Mouse (Mus musculus) 3134 (cell line): ENCODE data around the gene Ugt1a8.

Source experiments
- DNase-seq: peaks from one replicate; pipeline ENCODE4 v3.0.0-alpha.2; 2011; ENCODE audit warnings: low spot score; ENCODE audit not compliant: insufficient read length; ENCODE audit errors: extremely low read depth

Gene Ugt1a8

DNA sequence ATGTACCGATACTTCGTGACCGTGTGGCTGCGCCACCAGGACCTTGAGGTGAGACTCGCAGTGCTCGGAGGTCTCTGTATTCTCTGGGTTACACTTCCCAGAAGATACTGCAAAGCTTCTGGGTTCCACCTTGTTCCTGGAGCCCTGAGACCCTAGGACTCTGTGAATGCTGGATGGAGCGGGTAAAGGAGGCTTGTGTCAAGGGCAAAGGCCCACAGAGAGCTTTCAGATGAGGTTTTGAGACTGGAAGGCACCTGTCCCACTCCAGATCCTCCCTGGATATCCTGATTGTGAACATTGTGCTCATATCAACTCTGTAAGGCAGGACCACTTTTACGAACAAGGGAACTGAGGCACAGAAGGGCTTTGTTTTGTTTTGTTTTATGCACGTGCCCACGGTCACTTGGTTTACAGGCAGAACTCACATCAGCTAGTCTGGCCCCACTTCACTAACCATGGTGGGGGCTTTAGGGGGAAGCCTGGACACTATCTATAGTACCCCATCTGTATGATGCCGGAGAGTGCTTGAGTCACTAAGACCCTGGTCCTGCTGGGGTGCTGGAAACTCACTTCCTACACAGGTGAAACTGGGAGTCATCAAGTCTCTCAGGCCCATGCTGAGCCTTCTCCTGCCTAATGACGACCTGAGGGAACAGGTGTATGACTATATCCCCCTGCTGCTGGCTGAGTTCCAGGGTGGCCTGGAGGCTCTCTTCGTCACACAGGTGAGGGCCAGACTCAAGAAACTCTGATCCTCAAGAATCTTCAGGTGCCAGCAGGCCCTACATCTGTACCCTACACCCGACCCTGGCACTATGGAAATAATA is 146.0 kb downstream of the Ugt1a8 start:
- DNase-seq = no peak

DNA sequence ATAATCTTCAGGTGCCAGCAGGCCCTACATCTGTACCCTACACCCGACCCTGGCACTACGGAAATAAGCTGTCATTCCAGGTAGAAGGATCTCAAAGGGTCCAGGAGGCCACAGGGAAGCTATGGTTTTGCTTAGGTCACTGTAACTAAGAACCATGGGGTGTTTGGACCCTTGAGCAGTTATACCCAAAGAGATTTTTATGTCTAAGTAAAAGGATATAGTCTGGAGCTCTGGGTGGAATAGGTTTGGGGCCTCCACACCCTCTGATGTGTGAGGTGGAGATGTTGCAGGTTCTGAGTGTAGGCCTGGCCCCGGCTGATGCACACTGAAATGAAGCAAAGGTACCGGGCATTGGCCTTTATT is 146.6 kb downstream of the Ugt1a8 start:
- no peak for DNase-seq

DNA sequence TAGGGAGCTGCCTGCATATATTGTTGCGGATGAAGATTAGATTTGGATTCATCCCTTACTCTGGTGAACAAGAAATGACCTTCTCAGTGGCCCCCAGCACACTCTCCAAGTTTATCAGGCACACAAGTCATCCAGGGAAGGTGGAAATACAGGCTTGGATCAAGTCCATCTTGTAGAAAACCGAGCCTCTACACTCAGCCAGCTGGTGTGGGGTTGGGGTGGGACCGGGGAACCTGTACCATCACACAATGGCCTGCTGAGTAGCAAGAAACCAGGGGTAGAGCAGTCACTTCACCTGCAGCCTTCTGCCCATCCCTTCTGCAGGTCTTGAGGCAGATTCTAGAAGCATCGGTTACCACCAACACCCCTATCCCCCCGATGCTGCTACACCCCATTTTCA is 147.0 kb downstream of the Ugt1a8 start:
- DNase-seq = no peak

DNA sequence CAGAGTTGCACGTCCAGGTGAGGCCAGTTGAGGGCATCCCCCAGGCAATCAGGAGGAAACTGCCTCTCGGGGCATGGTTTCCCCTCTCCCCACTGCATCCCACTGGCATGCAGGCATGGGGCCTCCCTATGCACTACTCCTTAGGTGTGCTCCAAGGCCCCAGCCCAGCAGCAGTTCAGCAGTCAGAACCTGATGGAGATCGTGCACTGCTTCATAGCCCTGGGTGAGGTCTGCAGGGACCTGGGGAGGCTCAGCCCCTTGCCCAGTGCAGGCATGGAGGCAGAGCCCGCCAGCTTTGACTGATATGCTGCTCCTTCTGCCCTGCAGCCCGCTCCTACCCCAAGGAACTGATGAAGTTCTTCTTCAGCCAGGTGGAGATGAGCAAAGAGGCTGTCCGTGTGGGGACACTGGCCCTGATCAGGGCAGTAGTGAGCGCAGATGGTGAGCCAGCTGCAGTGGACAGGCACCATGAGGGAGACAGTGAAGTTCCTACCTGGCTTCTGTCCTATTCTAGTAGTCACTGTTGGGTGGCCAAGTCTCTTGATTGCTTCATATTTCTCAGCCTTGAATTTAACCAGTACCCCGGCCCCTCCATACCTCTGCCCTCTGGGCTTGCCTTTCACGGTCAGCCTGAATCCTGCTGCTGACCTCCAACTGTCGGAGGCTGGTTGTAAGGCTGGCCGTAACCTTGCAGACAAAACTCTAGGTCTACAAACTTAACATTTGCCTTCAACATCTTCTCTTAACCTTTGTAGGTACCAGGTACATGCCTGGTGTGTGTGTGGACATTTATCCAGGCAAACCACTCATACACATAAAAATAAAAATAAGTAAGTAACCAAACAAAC is 147.7 kb downstream of the Ugt1a8 start:
- DNase-seq = no peak

DNA sequence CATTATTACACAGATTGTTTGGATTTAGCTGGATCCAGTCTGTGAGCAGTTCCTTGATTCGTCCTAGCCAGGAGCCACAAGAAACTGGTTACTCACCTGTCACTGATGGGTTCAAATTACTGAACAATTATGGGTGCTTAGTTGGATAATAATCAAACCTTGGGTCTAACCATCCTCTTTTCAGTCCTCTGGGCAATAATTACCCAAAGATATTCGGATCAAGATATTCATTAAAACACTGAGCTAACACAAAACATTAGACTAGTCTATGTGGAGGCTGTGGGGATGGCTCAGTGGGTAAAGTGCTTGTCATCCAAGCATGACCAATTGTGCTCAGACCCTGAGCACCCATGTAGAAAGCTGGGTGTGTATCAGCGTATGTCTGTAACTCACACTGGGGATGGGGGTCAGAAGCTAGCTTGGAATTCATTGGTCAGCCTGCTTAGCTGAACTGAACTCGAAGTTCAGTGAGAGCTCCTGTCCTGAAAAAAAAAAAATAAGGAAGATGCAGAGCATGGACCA is 148.3 kb downstream of the Ugt1a8 start:
- DNase-seq = no peak

DNA sequence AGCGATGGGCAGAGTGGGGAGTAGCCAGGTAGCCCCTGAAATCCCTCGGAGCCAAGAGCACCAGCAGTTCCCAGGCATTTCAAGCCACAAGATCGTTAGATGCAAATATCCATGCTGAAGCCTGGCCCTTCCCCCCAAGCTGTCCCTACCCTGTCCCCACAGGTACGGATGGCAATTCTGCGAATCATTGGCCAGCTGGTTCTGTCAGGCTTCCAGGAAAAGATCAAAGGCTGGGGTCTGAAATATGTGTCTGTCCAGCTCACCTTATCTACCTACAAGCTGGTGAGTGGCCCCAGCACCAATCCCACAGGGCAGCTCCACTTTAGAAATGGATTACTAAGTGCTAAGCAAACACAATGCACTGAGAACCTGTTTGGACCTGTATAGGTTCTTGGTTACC is 149.7 kb downstream of the Ugt1a8 start:
- DNase-seq = no peak

DNA sequence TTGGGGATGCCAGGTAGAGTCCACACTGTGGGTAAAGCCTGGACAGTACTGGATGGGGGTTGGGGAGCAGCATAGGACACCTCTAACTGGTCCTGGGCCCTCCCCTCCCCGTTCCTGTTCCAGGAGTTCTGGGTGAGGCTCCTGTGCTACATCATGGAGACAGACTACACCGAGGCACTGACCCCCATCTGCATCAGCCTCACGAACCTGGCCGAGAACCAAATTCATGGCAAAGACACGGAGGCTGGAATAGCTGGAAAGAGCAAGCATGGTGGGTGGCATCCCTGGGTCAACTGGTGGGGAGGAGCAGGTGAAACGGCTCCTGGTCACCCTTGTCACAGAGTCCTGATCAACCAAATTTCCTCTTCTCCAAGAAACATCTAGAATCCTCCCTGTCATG is 151.2 kb downstream of the Ugt1a8 start:
- no peak for DNase-seq

DNA sequence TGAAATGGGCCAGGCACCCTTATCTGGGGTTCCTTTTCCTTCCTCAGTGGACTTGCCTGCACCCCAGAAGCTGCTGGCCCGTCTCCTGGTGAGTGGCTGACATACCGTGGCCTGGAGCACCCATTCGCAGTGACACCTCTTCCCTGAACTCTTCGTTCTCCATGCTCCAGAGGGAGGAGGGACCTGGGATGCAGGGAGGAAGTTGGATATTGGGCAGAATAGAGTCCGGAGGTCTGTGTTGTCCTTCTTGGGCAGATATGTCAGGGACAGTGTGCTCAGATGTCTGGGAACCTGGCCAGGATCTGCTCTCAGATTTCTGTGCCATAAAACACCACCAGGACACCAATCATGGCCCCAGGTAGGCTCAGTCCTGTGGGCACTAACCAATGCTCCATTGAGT is 152.5 kb downstream of the Ugt1a8 start:
- no peak for DNase-seq

DNA sequence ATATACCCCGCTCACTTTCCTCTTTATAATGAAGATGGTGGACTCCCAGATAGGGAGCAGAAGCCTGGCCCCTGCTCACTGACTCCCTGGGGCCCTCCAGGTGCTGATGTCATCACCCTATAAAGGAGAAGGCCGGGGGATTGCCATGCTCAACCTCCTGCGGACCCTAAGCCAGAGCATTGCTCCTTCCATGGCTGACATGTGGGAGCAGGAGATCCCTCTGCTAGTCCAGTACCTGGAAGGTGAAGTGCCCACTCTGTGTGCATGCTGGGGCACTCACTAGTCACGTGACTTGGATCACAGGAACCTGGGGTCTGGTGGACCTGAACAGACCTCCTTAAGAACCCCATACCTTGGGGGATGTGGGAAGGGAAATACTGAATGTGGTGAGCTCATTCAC is 153.0 kb downstream of the Ugt1a8 start:
- DNase-seq = no peak

DNA sequence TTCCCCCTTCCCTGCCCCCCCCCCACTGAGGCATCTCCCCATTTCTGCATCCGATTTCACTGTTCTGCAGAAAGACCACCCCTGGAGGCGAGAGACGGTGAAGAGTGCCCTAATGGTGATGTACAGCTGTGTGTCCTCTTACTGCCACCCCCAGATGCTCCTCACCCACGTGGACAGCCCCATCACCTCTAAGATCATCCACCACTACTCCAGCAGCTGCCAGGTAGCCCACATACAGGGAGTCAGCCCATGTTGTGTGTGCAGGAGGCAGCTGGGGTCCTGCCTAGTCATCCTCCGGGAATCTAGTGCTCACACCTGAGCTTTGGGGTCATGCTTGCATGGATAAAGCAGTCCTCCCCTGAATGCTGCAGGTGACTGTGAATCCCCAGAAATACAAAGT is 156.2 kb downstream of the Ugt1a8 start:
- DNase-seq = no peak

DNA sequence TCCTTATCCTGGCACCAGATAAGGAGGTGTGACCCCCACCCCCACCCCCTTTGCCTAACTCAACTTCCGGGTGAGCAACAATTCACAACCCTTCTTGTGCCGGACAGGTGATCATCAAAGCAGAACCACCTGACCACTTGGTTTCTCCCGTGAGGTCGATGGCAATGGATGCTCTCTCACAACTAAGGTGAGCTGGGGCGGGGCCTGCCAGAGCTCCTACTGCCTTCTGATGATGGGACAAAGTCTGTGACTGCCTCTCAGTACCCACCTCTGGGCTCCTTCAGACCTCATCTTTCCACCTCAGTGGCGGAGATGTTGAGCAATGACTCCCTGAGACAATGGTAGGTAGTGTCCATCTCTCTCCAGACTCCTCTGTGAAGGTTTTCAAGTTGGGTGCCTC is 158.3 kb downstream of the Ugt1a8 start:
- no peak for DNase-seq

DNA sequence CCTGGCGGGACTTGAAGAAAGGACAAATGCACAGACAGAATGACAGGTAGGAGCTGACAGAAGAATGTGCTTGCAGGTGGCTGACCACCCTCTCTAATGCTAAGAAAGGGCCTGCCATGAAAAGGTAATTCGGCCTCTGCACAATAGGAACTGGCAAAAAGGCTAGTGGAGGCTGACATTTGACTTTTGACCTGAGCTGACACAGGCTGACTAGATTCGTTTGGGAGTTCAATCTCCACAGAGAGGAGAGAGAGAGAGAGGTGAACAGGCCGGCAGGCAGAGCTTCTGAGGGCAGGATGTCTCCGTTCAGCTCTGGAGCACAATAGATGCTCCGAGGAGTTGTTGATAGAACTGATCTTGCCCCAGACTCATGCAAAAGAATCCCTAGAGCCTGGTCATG is 158.8 kb downstream of the Ugt1a8 start:
- no peak for DNase-seq

DNA sequence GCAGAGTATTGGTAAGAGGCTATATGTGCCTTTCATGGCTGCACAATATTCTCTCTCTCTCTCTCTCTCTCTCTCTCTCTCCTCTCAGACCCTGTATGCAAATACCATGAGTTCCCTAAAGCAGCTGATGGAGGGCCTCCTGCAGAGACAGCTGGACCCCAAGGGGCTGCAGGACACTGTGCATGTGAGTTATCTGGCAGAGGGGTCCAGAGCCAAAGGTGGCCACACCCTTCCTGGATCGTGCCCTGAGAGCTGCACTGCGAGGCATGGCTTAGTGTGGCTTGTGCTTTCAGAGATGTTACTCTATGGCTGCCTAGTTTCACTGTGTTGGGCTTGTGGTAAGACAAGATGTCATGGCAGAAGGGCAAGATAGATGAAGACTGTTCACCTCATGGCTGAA is 160.0 kb downstream of the Ugt1a8 start:
- DNase-seq = no peak

DNA sequence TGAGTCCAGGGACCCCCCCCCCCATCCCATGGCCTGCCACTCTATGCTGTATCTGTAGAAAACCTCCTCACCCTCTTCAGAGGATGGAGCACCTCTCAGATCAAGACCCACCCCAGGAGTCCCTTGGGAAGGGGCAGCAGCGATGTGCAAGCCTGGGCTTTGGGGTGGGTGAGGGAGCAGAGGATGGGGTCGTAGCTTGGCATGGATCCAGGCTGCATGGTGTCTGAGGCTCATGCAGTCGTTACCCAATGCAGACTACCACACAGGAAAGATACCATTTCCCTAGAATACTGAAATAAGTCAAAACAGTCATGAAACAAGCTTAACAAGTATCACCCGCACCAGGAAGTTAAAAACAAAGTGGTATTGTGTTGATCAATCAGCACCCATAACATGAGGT is 161.0 kb downstream of the Ugt1a8 start:
- DNase-seq = no peak

DNA sequence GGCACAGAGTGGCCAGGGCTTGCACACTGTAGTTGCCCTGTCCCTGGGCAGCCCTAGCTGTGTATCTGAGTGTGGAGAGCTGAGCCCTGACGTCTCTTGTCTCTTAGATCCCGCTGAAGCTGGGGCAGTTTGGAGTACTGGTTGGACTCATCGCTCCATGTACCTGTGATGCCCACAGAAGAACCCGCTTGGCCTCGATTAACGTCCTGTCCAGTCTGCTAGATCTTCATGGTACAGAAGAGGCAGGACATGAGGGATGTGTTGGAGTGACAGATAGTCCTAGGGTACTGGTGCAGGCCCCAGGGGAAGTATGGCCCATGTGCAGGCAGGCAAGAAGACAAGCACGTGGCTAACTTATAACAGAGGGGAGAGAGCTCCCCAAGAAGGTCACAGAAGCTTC is 162.0 kb downstream of the Ugt1a8 start:
- no peak for DNase-seq

DNA sequence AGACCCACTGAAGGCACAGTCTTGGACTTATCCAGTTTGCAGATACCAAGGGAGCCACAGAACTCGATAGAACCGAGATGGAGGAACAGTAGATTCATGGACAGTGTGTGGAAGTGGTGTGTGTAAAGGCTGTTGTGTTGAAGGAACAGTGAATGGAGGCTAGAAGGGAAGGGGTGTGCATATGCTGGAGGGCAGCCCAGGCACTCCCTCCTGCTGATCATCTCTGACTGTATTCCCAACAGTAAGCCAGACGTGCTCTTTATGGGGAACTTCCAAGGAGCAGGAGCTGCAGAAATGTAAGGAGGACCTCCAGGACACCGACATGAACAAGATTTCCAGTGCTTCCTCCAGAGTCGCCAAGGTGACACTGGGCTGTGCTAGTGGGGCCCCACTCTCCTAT is 162.4 kb downstream of the Ugt1a8 start:
- no peak for DNase-seq

DNA sequence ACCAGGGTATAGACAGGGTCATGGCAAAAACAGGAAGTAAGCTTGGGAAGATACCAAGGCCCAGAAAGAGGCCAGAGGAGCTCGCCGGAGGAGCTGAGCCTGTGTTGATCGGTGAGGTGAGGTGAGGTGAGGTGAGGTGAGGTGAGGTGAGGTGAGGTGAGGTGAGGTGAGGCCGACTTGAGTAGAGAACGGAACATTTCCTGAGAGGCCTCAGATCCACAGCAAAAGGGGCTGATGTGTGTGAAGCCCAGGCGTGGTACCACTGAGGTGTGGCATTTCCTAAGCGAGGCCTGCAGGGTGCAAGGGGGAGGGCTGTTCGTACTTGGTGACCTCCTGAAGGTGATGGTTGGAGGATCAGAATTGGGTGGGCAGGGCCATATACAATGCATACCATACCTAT is 165.5 kb downstream of the Ugt1a8 start:
- DNase-seq = no peak

DNA sequence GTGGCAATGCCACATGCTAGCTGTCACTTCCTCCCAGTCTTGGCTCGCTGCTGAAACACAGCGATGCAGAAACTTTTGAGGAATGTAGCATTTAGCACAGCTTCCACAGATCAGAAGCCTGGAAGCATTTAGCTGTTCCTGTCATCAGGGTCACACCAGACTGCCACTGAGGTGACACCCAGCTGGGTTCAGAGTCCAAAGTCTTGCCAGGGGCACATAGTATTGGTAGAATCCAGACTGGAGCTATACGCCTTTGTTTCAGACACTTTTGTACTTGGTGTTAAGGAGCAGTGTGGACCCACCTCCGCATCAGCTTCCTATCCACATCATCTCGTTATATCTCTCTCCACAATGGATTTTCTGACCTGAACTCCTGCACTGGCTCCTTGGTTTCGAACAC is 165.9 kb downstream of the Ugt1a8 start:
- no peak for DNase-seq

DNA sequence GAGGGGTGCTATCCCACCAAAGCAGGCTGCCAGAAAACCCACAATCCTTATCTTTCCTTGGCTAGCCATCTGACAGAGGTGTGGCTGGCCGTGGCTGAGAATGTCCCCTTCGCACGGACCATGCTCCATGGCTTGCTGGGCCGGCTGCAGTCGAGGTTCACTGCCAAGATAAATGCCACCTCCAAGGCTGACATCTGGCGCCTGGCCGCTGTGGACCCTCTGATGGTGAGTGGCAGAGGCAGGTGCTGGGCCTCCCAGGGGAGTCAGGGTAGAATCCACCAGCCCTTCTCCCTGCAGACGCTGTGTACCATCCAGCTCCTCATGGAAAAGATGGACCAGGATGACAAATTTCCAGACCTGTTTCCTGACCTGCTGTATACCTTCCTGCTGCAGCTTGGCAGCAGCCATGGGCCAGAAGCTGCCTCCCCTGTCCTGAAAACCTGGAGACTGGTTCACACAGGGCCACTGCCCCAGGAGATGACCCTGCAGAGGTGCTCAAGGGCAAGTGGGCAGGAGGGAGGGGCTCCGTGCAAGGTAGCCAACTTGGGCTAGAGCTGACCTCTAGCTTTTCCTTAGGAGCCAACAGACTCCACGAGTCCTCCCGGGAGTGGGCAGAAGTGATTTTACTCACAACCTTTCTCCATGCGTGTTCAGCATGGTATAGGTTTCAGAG is 167.3 kb downstream of the Ugt1a8 start:
- DNase-seq = no peak

DNA sequence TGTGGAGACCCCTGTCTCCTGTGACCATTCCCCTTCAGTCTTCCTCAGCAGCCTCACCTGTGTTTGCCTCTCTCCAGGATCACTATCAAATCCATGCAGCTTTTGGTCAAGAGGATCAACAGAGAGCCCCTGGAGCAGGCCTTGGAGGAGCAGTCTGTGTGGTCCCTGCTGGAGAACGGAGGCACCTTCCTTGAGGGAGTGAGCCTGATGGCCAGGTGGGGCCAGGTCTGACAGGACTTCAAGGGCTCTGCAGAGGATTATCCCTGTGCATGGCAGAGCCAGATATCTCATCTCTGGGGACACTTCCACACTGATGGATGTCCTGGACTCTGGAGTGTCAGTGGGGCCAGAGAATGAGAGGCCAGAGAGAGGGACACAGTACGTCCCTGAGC is 167.8 kb downstream of the Ugt1a8 start:
- no peak for DNase-seq

DNA sequence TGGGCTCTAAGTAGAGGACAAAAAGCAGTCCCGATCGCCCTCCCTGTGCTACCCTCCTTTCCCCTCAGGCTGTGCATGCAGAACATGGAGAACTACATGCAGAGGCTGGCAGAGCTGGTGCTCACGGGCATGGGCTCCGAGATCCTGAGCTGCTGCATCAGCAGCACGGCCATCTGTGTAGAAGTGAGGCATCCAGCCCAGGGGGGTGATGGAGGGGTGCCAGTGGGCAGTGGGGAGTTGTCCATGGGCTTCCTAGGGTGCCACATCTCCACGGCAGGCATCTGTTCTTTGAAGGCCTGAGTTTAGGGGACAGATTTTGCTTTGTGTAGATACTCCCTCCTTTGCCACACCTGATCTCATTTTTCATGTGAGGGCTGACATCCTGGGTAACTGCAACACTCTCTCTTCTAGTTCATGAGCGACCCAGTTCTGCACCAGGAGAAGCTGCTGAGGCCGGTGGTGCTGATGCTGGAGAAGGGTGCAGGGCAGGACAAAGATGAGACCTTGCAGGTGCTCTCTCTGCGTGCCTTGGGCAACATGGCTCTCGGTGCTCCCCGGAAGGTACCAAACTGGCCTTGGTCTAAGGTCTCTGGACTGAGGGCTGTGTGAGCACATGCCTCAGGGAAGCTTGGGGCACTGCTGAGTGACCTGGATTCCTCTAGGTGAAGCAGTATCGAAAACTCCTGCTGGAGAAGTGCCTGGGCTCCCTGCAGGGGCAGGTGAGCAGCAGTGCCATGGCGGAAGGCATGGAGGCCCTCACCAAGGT is 168.6 kb downstream of the Ugt1a8 start:
- no peak for DNase-seq
